Mouse (Mus musculus): ENCODE results near the gene Zfp62.

DNA sequence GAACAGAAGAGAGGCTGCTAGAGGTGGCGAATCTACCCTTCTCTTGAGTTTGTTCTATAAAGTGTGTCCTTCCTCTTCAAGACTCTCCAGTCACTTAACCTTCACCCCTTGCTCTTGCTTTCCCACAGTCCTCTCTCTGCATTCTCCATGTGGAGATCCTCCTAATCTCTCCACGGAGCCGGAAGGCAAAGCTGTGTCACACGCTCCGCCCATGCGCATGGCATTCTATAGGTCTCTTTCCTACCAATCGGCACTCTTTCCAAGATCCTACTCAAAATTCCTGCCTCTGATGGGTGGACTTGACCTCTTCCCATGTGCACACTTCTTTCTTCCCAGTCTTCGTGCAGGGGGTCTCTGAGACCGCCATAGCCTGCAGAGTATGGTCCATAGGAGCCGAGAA, 15.4 kb upstream of the Zfp62 start:
- TF ChIP-seq CTCF (IDR thresholded peaks at IDR 0.05; ENCODE audit: low read depth) (no peak), EP300 (IDR thresholded peaks at IDR 0.05; ENCODE audit: low read depth) (no peak)
